Mouse (Mus musculus) CD4-positive, CD25-positive, alpha-beta regulatory T cell, adult 4 months (primary cell): ENCODE results near the gene Rnf43. TPM values are rescaled to one million over a fixed set of nuclear protein-coding genes. Genes with fewer than 3 reads are reported as not detected.

ENCODE experiments used
- ATAC-seq: one replicate; pipeline ENCODE4 v1.8.0; 2017
- polyA plus RNA-seq, 2 experiments: library from polyadenylated mRNA; unstranded; fragments of 100-300 nt; shearing (Covaris generic); gene quantifications; one replicate each; pipeline ENCODE4 v1.2.1; 2017

Rnf43 gene
- polyA plus RNA-seq, 2 experiments from 2014 or later: 24.9 to 25.4 TPM

- peak; percentile 44 for ATAC-seq
Measured at GRCm38 (mm10) chr11:87748132-87749119, 85.9 kb downstream of the Rnf43 start.

- ATAC-seq: peak; percentile 63
Measured at GRCm38 (mm10) chr11:87749192-87750042, 86.9 kb downstream of the Rnf43 start.

GRCm38 (mm10) chr11:87750043-87750421 lies 87.5 kb downstream of the Rnf43 start:
- no peak for ATAC-seq

- peak; percentile 6 for ATAC-seq
Measured at GRCm38 (mm10) chr11:87750521-87750920, 88.0 kb downstream of the Rnf43 start.

GRCm38 (mm10) chr11:87751031-87751430 lies 88.5 kb downstream of the Rnf43 start:
- ATAC-seq: no peak

GRCm38 (mm10) chr11:87751491-87751966 lies 89.0 kb downstream of the Rnf43 start:
- peak; percentile 15 for ATAC-seq

GRCm38 (mm10) chr11:87752307-87752706 lies 89.8 kb downstream of the Rnf43 start:
- no peak for ATAC-seq

GRCm38 (mm10) chr11:87753255-87753654 lies 90.7 kb downstream of the Rnf43 start:
- no peak for ATAC-seq

- no peak for ATAC-seq
Measured at GRCm38 (mm10) chr11:87753891-87754501, 91.5 kb downstream of the Rnf43 start.

- peak; percentile 30 for ATAC-seq
Measured at GRCm38 (mm10) chr11:87754603-87755002, 92.1 kb downstream of the Rnf43 start.

GRCm38 (mm10) chr11:87755360-87756017 lies 93.0 kb downstream of the Rnf43 start:
- ATAC-seq: peak; percentile 64

- peak; percentile 6 for ATAC-seq
Measured at GRCm38 (mm10) chr11:87756251-87756820, 93.8 kb downstream of the Rnf43 start.

GRCm38 (mm10) chr11:87757001-87757954 lies 94.8 kb downstream of the Rnf43 start:
- ATAC-seq: peak; percentile 15

- no peak for ATAC-seq
Measured at GRCm38 (mm10) chr11:87758161-87758911, 95.8 kb downstream of the Rnf43 start.

GRCm38 (mm10) chr11:87758957-87759608 lies 96.6 kb downstream of the Rnf43 start:
- peak; percentile 9 for ATAC-seq

- peak; percentile 16 for ATAC-seq
Measured at GRCm38 (mm10) chr11:87759609-87760005, 97.1 kb downstream of the Rnf43 start.

GRCm38 (mm10) chr11:87760301-87761081 lies 98.0 kb downstream of the Rnf43 start, which contains the start of gene Tspoap1:
Tspoap1 (plus strand) TSS chr11:87760541.
- ATAC-seq: no peak

- ATAC-seq: no peak
Measured at GRCm38 (mm10) chr11:87761181-87761721, 98.7 kb downstream of the Rnf43 start.
